Mouse (Mus musculus) cerebellum, postnatal 25 days (tissue): Measurements from ENCODE around the gene Gjc2.

Experiments
- DNase-seq, 2 experiments: peaks; one replicate each; pipeline ENCODE4 v3.0.0; 2021; ENCODE audit warnings: mixed read lengths in 2 of 2

Gjc2 gene

GRCm38 (mm10) chr11:59208153-59208831 lies 25.3 kb upstream of the Gjc2 start, which contains the start of gene 2310033P09Rik:
2310033P09Rik (plus strand) TSS chr11:59208321.
- DNase-seq = peak; percentile 96 to 97

GRCm38 (mm10) chr11:59202081-59202995 lies 19.3 kb upstream of the Gjc2 start, which contains the start of gene Mrpl55:
Mrpl55 (plus strand) TSS chr11:59202486.
- peak; percentile 92 to 97 for DNase-seq

GRCm38 (mm10) chr11:59201216-59202002 lies 18.4 kb upstream of the Gjc2 start:
- DNase-seq = no peak

GRCm38 (mm10) chr11:59196230-59196629 lies 13.2 kb upstream of the Gjc2 start:
- no peak for DNase-seq

GRCm38 (mm10) chr11:59192059-59192386 lies 9.0 kb upstream of the Gjc2 start, which contains the start of gene Guk1:
Guk1 (minus strand) TSS chr11:59192212.
- no peak for DNase-seq

- peak; percentile 92 to 94 for DNase-seq
Measured at GRCm38 (mm10) chr11:59191231-59192058, 8.4 kb upstream of the Gjc2 start.

GRCm38 (mm10) chr11:59187706-59188105 lies 4.7 kb upstream of the Gjc2 start:
- no peak for DNase-seq

GRCm38 (mm10) chr11:59185490-59185889 lies 2.5 kb upstream of the Gjc2 start:
- no peak for DNase-seq

- peak; percentile 66 to 76 for DNase-seq
Measured at GRCm38 (mm10) chr11:59183821-59184220, 808 bp upstream of the Gjc2 start.

- no peak for DNase-seq
Measured at GRCm38 (mm10) chr11:59176921-59177320, 6.1 kb downstream of the Gjc2 start.

- DNase-seq = no peak
Measured at GRCm38 (mm10) chr11:59176475-59176874, 6.5 kb downstream of the Gjc2 start.

- no peak for DNase-seq
Measured at GRCm38 (mm10) chr11:59174189-59174838, 8.7 kb downstream of the Gjc2 start.

- no peak for DNase-seq
Measured at GRCm38 (mm10) chr11:59170549-59170948, 12.5 kb downstream of the Gjc2 start.

- DNase-seq = no peak
Measured at GRCm38 (mm10) chr11:59169807-59170206, 13.2 kb downstream of the Gjc2 start.

GRCm38 (mm10) chr11:59165616-59166241 lies 17.3 kb downstream of the Gjc2 start:
- no peak for DNase-seq

GRCm38 (mm10) chr11:59164384-59164783 lies 18.6 kb downstream of the Gjc2 start:
- DNase-seq = no peak

- peak; percentile 98 to 99 for DNase-seq
Measured at GRCm38 (mm10) chr11:59163255-59164236, 19.5 kb downstream of the Gjc2 start, which contains the start of gene Iba57. Iba57 (minus strand) TSS chr11:59163739.

- DNase-seq = no peak
Measured at GRCm38 (mm10) chr11:59162443-59163254, 20.4 kb downstream of the Gjc2 start.

- no peak for DNase-seq
Measured at GRCm38 (mm10) chr11:59161398-59161797, 21.6 kb downstream of the Gjc2 start.
